Mouse (Mus musculus): ENCODE measurements at regions not wholly inside any gene's neighbourhood (a gene's known extent, or its start where the extent isn't known, plus 50 kb on each side); places are given as distances from the start of the nearest gene placed in this dataset.

GRCm38 (mm10) chr1:148934366-148934765 is 1026.7 kb downstream of the Pla2g4a start:
- TF ChIP-seq CTCF (conservative IDR thresholded peaks at IDR 0.05; ENCODE audit: low read length) (no peak), POU5F1 (IDR thresholded peaks at IDR 0.05; ENCODE audit: borderline replicate concordance, low read length) (no peak)
